Mouse (Mus musculus) limb, embryonic 14.5 days (tissue): ENCODE results near the gene Ube2d3. TPM values are rescaled to one million over a fixed set of nuclear protein-coding genes. Genes with fewer than 3 reads are reported as not detected.

Experiments used
- ATAC-seq: fragments of 200-750 bp; cut with Nextera tagmentation; 2 replicates; pipeline ENCODE4 v1.8.0; 2017; ENCODE audit warnings: low read depth, moderate number of reproducible peaks, moderate TSS enrichment; ENCODE audit not compliant: low FRiP score
- DNase-seq: peaks from one replicate; pipeline ENCODE4 v3.0.0-alpha.2; 2015; ENCODE audit warnings: low spot score
- H3K27ac ChIP-seq: fragments of 300-500 bp; sonication (generic); replicated peaks from 2 replicates; pipeline ENCODE4 v1.5.1; 2014; ENCODE audit warnings: low read depth, mild to moderate bottlenecking, low read length, moderate library complexity, mixed read lengths
- H3K27me3 ChIP-seq: fragments of 300-500 bp; sonication (generic); 2 replicates; pipeline ENCODE4 v1.6.1; 2014; ENCODE audit warnings: low read length, mixed read lengths; ENCODE audit not compliant: control insufficient read depth, insufficient read depth
- H3K36me3 ChIP-seq: fragments of 300-500 bp; sonication (generic); 2 replicates; pipeline ENCODE4 v1.6.1; 2014; ENCODE audit warnings: mild to moderate bottlenecking, low read length, moderate library complexity, mixed read lengths; ENCODE audit not compliant: control insufficient read depth, insufficient read depth
- H3K4me1 ChIP-seq: fragments of 300-500 bp; sonication (generic); 2 replicates; pipeline ENCODE4 v1.6.1; 2014; ENCODE audit warnings: antibody characterized with exemption, low read length, mixed read lengths; ENCODE audit not compliant: control insufficient read depth, insufficient read depth
- H3K4me2 ChIP-seq: fragments of 300-500 bp; sonication (generic); replicated peaks from 2 replicates; pipeline ENCODE4 v1.6.1; 2014; ENCODE audit warnings: low read depth, mild to moderate bottlenecking, low read length, moderate library complexity; ENCODE audit not compliant: severe bottlenecking
- H3K4me3 ChIP-seq: fragments of 300-500 bp; sonication (generic); replicated peaks from 2 replicates; pipeline ENCODE4 v1.5.1; 2014; ENCODE audit warnings: low read length
- H3K9ac ChIP-seq: fragments of 300-500 bp; sonication (generic); 2 replicates; pipeline ENCODE4 v1.6.1; 2014; ENCODE audit warnings: mild to moderate bottlenecking, low read depth, low read length, moderate library complexity; ENCODE audit not compliant: severe bottlenecking
- H3K9me3 ChIP-seq: fragments of 300-500 bp; sonication (generic); 2 replicates; pipeline ENCODE4 v1.6.1; 2016; ENCODE audit warnings: low read length; ENCODE audit not compliant: control insufficient read depth
- POLR2A ChIP-seq: fragments of 200-500 bp; IDR thresholded peaks from 2 replicates; pipeline ENCODE4 v1.8.0; 2012; ENCODE audit warnings: inconsistent platforms, mild to moderate bottlenecking, moderate library complexity, borderline replicate concordance; ENCODE audit not compliant: insufficient read depth, insufficient read length; ENCODE audit errors: extremely low read depth
- WGBS: fragments of 180-500 bp; shearing (Covaris S2); extraction: QIAGEN DNeasy Blood & Tissue Kit; methylation state at CpG from one replicate; pipeline ENCODE4 v1.1.7; 2014; 5-methylcytosine and 5-hydroxymethylcytosine counted together
- polyA plus RNA-seq, 2 experiments: library from polyadenylated mRNA; depleted of rRNA in 1 of 2; stranded (reverse) in 1 of 2; unstranded in 1 of 2; fragments of >200 nt; fragmentation: Nextera tagmentation in 1 of 2; extraction: Ambion mirVana in 1 of 2; gene quantifications; 2 replicates each; pipeline versions ENCODE4 v1.2.1 to v1.2.3; 2012 to 2014

Ube2d3 gene
- polyA plus RNA-seq, 2 experiments, result 376 to 518 TPM

GRCm38 (mm10) chr3:135438531-135438912, 573 bp downstream of the Ube2d3 start:
- Histone ChIP-seq H3K4me2 (peak overlapping the region; percentile 96; the same call in 1 of the 2 replicates), H3K27ac (peak overlapping the region; percentile 100), H3K4me1 (peaks cover 10% of the 10 kb centered on the region), H3K9me3 (no peaks in the 10 kb centered on the region), H3K4me3 (peak overlapping the region; percentile 87), H3K36me3 (peaks cover 24% of the 10 kb centered on the region), H3K27me3 (no peaks in the 10 kb centered on the region), H3K9ac (peak overlapping the region; percentile 99)
- peak; percentile 91 for TF ChIP-seq POLR2A
- DNase-seq (peak; percentile 86), ATAC-seq (peak; percentile 77)
- under 1% methylated on average over 24 of the region's 50 CpGs for WGBS

- peak overlapping the region; percentile 96 for H3K4me2 ChIP-seq
- peaks cover 10% of the 10 kb centered on the region for H3K4me1 ChIP-seq
- H3K9ac ChIP-seq, result peak overlapping the region; percentile 99
- H3K27me3 ChIP-seq, result no peaks in the 10 kb centered on the region
- peak; percentile 77 for DNase-seq
- no peak for TF ChIP-seq POLR2A
- no peaks in the 10 kb centered on the region for H3K9me3 ChIP-seq
- 0% methylated on average over 18 of the region's 76 CpGs for WGBS
- H3K4me3 ChIP-seq, result peak overlapping the region; percentile 87
- H3K36me3 ChIP-seq, result peaks cover 29% of the 10 kb centered on the region
- peak overlapping the region; percentile 100 for H3K27ac ChIP-seq
- ATAC-seq, result peak; percentile 45
These were observed 1.1 kb downstream of the Ube2d3 start for GRCm38 (mm10) chr3:135438913-135439531.

- Histone ChIP-seq H3K27me3 (no peaks in the 10 kb centered on the region), H3K36me3 (peaks cover 28% of the 10 kb centered on the region), H3K4me2 (peak overlapping the region; percentile 96), H3K4me1 (peaks cover 10% of the 10 kb centered on the region), H3K9me3 (no peaks in the 10 kb centered on the region), H3K9ac (peak overlapping the region; percentile 99), H3K27ac (peak overlapping the region; percentile 100), H3K4me3 (peak overlapping the region; percentile 87)
- no peak for DNase-seq
- 3% methylated on average over 15 of the region's 15 CpGs for WGBS
- ATAC-seq, result no peak
- no peak for TF ChIP-seq POLR2A
These were observed 1.7 kb downstream of the Ube2d3 start for GRCm38 (mm10) chr3:135439651-135440050.

- H3K9me3 ChIP-seq, result no peaks in the 10 kb centered on the region
- peak overlapping the region; percentile 87 for H3K4me3 ChIP-seq
- peak overlapping the region; percentile 99 for H3K9ac ChIP-seq
- H3K36me3 ChIP-seq, result peaks cover 32% of the 10 kb centered on the region
- DNase-seq (peak; percentile 28), ATAC-seq (no peak)
- TF ChIP-seq POLR2A, result peak; percentile 15; the same call in 1 of the 2 replicates
- WGBS, result 17% methylated on average over 7 of the region's 7 CpGs
- H3K4me1 ChIP-seq, result peaks cover 10% of the 10 kb centered on the region
- H3K27me3 ChIP-seq, result no peaks in the 10 kb centered on the region
- H3K27ac ChIP-seq, result no peak overlapping the region
- H3K4me2 ChIP-seq, result peak overlapping the region; percentile 96
These were observed 2.3 kb downstream of the Ube2d3 start for GRCm38 (mm10) chr3:135440221-135440620.

- Histone ChIP-seq H3K4me2 (peak overlapping the region; percentile 96), H3K27ac (no peak overlapping the region), H3K4me1 (peaks cover 10% of the 10 kb centered on the region), H3K4me3 (peak overlapping the region; percentile 87), H3K9me3 (no peaks in the 10 kb centered on the region), H3K36me3 (peaks cover 32% of the 10 kb centered on the region), H3K27me3 (no peaks in the 10 kb centered on the region), H3K9ac (peak overlapping the region; percentile 99)
- no peak for ATAC-seq
- TF ChIP-seq POLR2A, result no peak
- DNase-seq, result no peak
- WGBS, result 37% methylated on average over 10 of the region's 10 CpGs
These were observed 2.7 kb downstream of the Ube2d3 start for GRCm38 (mm10) chr3:135440621-135441020.
